Mouse (Mus musculus) embryonic facial prominence, embryonic 10.5 days (tissue): ENCODE measurements around the gene Jmjd4. TPM values are rescaled to one million over a fixed set of nuclear protein-coding genes. Genes with fewer than 3 reads are reported as not detected.
A peak's percentile ranks its signal among the peaks of the same experiment; 100 is the strongest.

Experiments
- DNase-seq: peaks from one replicate; pipeline ENCODE4 v3.0.0-alpha.2; 2017; ENCODE audit warnings: low spot score
- H3K27ac ChIP-seq: fragments of 300-500 bp; sonication (generic); replicated peaks from 2 replicates; pipeline ENCODE4 v1.5.1; 2016; ENCODE audit warnings: mild to moderate bottlenecking
- H3K27me3 ChIP-seq: fragments of 300-500 bp; sonication (generic); replicated peaks from 2 replicates; pipeline ENCODE4 v1.6.1; 2016; ENCODE audit warnings: low read depth, mild to moderate bottlenecking; ENCODE audit not compliant: poor library complexity, severe bottlenecking
- H3K36me3 ChIP-seq: fragments of 300-500 bp; sonication (generic); replicated peaks from 2 replicates; pipeline ENCODE4 v1.6.1; 2016; ENCODE audit warnings: mild to moderate bottlenecking, moderate library complexity
- H3K4me1 ChIP-seq: fragments of 300-500 bp; sonication (generic); 2 replicates; pipeline ENCODE4 v1.6.1; 2016
- H3K4me3 ChIP-seq: fragments of 300-500 bp; sonication (generic); 2 replicates; pipeline ENCODE4 v1.5.1; 2016; ENCODE audit warnings: mild to moderate bottlenecking, moderate library complexity
- H3K9me3 ChIP-seq: fragments of 300-500 bp; sonication (generic); 2 replicates; pipeline ENCODE4 v1.6.1; 2016; ENCODE audit warnings: mild to moderate bottlenecking
- WGBS: fragments of 180-500 bp; shearing (Covaris S2); methylation state at CpG from one replicate; pipeline ENCODE4 v1.1.7; 2016; 5-methylcytosine and 5-hydroxymethylcytosine counted together
- polyA plus RNA-seq: library from polyadenylated mRNA; unstranded; fragments of >200 nt; fragmentation: Nextera tagmentation; extraction: Ambion mirVana; gene quantifications from 2 replicates; pipeline ENCODE4 v1.2.1, GENCODE M21; 2016

Jmjd4 gene
- polyA plus RNA-seq, 1 experiment from 2014 or later, result 19.6 TPM

DNA sequence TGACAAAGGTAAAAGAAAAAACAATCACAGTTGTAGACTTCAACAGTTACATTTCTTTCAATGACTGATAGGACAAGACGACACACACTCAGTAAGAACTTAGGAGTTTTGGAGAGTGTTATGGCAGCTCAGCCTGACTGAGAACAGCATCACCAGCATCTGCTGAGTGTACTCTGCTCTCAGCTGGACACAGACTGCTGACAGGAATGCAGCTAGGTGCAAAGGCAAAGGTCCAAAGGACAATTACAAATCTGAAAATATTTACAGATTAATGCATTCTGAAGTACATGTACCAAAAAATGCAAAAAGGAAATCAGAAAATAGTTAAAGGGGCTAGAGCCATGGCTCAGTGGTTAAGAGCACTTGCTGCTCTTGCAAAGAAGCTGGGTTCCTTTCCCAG lies 19.9 kb upstream of the Jmjd4 start:
- DNase-seq, result no peak
- Histone ChIP-seq H3K36me3 (peaks cover 87% of the 10 kb centered on the region), H3K4me1 (no peaks in the 10 kb centered on the region; the same call in 1 of the 2 replicates), H3K27me3 (no peaks in the 10 kb centered on the region), H3K9me3 (no peaks in the 10 kb centered on the region), H3K4me3 (no peak overlapping the region), H3K27ac (no peak overlapping the region)
- WGBS, result 90% methylated on average over 1 of the region's 1 CpGs

DNA sequence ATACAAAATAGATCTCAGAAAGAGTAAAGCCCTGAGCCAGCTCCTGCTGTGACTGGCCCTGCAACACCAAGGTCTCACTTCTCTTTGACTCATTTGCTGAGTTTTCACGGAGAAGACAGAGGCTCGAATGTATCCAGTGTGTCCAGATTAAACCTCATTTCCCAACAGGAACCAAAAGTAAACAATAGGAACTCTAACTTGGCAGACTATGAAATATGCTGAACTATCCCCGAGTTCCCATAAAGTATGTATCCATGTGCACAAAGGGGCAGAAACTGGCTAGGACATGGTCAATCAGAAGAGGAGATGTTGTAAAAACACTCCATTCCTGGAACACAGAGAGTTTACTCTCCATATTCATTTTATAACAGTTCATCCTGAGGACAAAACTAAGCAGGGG lies 17.6 kb upstream of the Jmjd4 start:
- 82% methylated on average over 3 of the region's 3 CpGs for WGBS
- Histone ChIP-seq H3K27ac (no peak overlapping the region), H3K36me3 (peaks cover 84% of the 10 kb centered on the region), H3K4me1 (no peaks in the 10 kb centered on the region), H3K9me3 (peaks cover 13% of the 10 kb centered on the region), H3K27me3 (no peaks in the 10 kb centered on the region), H3K4me3 (no peak overlapping the region)
- DNase-seq, result no peak

DNA sequence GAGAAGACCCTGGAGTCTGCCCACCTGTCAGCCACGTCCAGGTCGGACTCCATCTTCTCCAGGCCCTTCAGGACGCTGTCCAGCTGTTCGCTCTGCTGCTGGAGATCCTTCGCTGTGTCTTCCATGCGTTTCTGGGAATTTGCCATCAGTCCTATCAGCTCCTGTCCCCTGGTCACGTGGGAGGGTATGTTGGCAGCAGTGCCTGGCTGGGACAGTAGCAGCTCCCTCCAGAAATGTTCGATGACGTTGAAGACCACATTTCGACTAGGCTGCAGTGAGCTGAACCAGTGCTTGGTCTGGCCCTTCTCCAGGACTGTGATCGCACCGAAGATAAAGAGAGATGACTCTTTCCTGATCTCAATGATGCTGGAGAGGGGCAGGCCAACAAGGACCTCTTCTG lies 11.9 kb upstream of the Jmjd4 start:
- H3K4me1 ChIP-seq, result no peaks in the 10 kb centered on the region
- no peaks in the 10 kb centered on the region for H3K27me3 ChIP-seq
- H3K9me3 ChIP-seq, result peaks cover 15% of the 10 kb centered on the region
- 94% methylated on average over 12 of the region's 12 CpGs for WGBS
- H3K4me3 ChIP-seq, result no peak overlapping the region
- no peak overlapping the region for H3K27ac ChIP-seq
- H3K36me3 ChIP-seq, result peaks cover 74% of the 10 kb centered on the region
- no peak for DNase-seq

DNA sequence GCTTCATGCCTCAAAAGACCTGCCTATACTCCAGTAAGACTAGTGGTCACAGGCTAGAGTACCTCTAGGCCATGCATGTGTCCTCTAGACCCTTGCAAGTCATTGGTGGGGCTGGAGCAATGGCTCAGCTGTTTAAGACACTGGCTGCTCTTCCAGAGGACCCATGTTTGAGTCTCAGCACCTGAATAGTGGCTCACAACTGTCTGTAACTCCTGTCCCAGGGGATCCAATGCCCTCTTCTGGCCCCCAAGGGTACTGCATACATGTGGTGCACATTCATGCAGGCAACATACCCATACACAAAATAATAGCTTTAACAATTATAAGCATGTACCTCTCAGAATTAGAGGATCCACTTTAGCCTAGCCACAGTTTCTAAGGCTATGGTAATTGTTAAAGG lies 6.7 kb upstream of the Jmjd4 start:
- peaks cover 5% of the 10 kb centered on the region; the same call in 1 of the 2 replicates for H3K4me1 ChIP-seq
- peaks cover 56% of the 10 kb centered on the region for H3K36me3 ChIP-seq
- H3K27ac ChIP-seq, result no peak overlapping the region
- H3K27me3 ChIP-seq, result no peaks in the 10 kb centered on the region
- DNase-seq, result no peak
- H3K9me3 ChIP-seq, result peaks cover 6% of the 10 kb centered on the region; the same call in 1 of the 2 replicates
- no peak overlapping the region for H3K4me3 ChIP-seq

DNA sequence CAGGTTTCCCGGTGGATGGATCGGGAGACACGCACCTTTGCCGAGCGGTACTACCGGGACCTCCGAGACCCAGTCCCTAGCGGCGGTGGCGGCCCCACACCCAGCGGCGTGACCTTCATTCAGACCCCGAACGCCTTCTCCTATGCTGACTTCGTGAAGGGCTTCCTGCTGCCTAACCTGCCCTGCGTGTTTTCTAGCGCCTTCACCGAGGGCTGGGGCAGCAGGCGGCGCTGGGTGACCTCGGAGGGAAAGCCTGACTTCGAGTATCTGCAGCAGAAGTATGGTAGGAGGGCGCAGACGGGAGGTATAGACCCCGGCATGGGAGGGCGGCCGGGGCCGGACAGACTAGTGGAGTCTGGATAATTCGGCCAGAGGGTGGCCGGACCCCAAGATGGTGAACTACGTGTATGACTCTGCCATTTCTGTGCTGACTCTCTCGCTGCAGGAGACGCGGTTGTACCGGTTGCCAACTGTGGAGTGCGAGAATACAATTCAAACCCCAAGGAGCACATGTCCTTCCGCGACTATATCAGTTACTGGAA lies 456 bp downstream of the Jmjd4 start:
- Histone ChIP-seq H3K4me1 (peaks cover 34% of the 10 kb centered on the region), H3K4me3 (peak overlapping the region; percentile 93), H3K36me3 (peaks cover 55% of the 10 kb centered on the region), H3K9me3 (no peaks in the 10 kb centered on the region), H3K27me3 (no peaks in the 10 kb centered on the region), H3K27ac (peak overlapping the region; percentile 91)
- no peak for DNase-seq
- WGBS, result under 1% methylated on average over 38 of the region's 38 CpGs

DNA sequence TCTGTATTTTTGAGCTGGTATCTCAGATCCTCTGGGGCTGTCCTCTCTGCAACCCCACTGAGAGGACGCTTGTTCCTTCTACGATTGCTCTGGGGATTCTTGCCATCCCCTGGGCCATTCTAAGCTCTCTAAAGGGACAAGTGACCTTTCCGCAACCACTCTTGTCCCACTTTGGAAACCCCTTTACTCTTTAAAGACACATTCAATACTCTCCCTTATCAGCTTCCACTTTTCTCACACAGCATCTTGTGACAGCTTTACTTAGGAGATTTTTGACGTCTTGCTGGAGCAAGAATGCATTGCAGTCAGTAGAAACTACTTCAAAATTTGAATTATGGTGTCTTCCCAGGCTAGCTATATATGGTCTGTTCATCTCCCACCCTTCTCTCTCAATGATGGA lies 1.2 kb downstream of the Jmjd4 start, which contains the start of gene Snap47:
Snap47 (minus strand) TSS at position 101 of the 400 bp plus-strand sequence.
- 78% methylated on average over 4 of the region's 4 CpGs for WGBS
- DNase-seq, result no peak

DNA sequence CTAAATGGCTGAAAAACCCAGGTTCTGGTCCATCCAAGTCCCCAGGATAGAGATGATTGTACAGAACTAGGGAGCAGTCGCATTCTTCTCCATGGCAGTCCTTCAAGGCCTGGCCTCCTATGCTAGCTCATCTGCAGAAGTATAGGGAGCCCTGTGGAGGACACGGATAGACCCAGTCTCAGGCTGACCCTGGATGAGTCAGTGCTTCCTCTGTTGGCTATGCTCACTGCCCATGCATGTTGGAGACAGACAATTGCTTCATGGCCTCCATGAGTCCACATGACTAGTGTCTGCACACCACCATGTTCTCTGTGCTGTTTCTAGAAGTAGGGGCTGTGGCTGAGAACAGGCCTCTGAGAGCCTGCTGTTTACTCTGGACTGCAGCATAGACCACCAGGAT lies 6.5 kb downstream of the Jmjd4 start:
- H3K4me1 ChIP-seq, result peaks cover 10% of the 10 kb centered on the region
- H3K27me3 ChIP-seq, result no peaks in the 10 kb centered on the region
- H3K36me3 ChIP-seq, result peaks cover 96% of the 10 kb centered on the region
- DNase-seq, result no peak
- H3K4me3 ChIP-seq, result no peak overlapping the region
- no peak overlapping the region for H3K27ac ChIP-seq
- 95% methylated on average over 2 of the region's 2 CpGs for WGBS
- H3K9me3 ChIP-seq, result no peaks in the 10 kb centered on the region

More for the DNA sequence above, 1.2 kb downstream of the Jmjd4 start, which contains the start of gene Snap47:
- Histone ChIP-seq H3K36me3 (peaks cover 57% of the 10 kb centered on the region), H3K9me3 (no peaks in the 10 kb centered on the region), H3K27me3 (no peaks in the 10 kb centered on the region), H3K4me1 (peaks cover 34% of the 10 kb centered on the region), H3K4me3 (peak within 1 kb of the TSS; percentile 93), H3K27ac (peak within 1 kb of the TSS; percentile 91)

DNA sequence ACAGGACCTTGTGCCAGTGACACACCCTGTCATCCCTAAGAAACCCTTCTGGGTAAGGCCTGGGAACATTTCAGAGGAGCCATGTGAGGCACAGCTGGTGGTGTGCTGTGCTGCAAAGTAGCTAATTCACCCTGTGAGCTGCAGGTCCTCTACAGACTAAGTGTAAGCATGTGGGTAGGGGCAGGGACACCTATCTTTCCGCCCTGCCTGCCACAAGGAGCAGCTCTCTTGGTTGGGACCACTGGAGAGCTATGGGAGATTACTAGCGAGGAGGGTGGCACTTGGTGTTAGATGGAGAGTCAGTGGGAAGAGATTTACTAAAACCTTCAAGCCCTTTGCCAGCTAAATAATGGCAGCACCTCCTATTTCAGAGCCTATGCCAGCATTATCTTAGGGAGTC lies 7.0 kb downstream of the Jmjd4 start:
- no peaks in the 10 kb centered on the region for H3K27me3 ChIP-seq
- no peak for DNase-seq
- H3K36me3 ChIP-seq, result peaks cover 96% of the 10 kb centered on the region
- peaks cover 7% of the 10 kb centered on the region for H3K4me1 ChIP-seq
- no peaks in the 10 kb centered on the region for H3K9me3 ChIP-seq
- WGBS, result 87% methylated on average over 2 of the region's 2 CpGs
- H3K4me3 ChIP-seq, result no peak overlapping the region
- H3K27ac ChIP-seq, result no peak overlapping the region

DNA sequence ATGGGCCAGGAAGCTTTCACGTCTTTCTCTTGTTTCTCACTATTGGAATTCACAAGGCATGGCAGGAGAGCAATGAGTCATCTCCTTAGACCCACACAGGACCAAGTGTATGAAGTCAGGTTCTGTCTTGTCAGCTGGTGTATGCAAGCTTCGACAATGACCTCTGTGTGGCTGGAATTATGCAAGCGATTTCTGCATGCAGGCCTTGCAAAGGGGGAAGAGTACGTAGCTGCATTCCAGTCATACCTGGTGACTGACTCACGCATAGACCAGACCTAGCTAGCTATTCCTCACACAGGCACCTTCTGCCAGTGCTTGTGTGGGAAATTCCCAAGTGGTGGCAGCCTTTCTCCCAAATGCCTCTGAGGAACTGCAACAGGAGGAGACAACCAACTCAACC lies 9.1 kb downstream of the Jmjd4 start:
- Histone ChIP-seq H3K27me3 (no peaks in the 10 kb centered on the region), H3K4me3 (no peak overlapping the region), H3K4me1 (peaks cover 7% of the 10 kb centered on the region), H3K36me3 (peaks cover 98% of the 10 kb centered on the region), H3K9me3 (peaks cover 18% of the 10 kb centered on the region), H3K27ac (no peak overlapping the region)
- peak; percentile 41 for DNase-seq
- 59% methylated on average over 5 of the region's 5 CpGs for WGBS

DNA sequence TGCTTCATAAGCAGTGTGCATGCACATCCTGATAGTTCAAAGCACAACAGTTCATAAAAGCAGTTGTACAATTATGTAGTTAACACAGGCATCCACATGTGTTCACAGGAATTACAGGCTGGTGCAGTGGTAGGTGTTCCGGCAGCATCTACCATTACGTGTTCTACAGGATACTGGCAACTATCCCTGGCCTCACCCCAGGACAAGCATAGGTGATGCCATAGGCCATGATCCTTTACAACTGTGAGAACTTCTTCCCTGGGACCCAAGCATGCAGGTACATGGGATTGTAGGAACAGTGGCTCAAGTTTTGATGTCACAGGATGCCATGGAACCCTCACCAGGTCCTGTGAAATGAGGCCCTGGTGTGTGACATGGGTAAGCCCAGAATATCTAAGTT lies 10.6 kb downstream of the Jmjd4 start:
- Histone ChIP-seq H3K27ac (no peak overlapping the region), H3K36me3 (peaks cover 98% of the 10 kb centered on the region), H3K9me3 (peaks cover 33% of the 10 kb centered on the region), H3K27me3 (no peaks in the 10 kb centered on the region), H3K4me3 (no peak overlapping the region), H3K4me1 (peaks cover 7% of the 10 kb centered on the region)
- DNase-seq, result no peak
- WGBS, result 98% methylated on average over 2 of the region's 2 CpGs

DNA sequence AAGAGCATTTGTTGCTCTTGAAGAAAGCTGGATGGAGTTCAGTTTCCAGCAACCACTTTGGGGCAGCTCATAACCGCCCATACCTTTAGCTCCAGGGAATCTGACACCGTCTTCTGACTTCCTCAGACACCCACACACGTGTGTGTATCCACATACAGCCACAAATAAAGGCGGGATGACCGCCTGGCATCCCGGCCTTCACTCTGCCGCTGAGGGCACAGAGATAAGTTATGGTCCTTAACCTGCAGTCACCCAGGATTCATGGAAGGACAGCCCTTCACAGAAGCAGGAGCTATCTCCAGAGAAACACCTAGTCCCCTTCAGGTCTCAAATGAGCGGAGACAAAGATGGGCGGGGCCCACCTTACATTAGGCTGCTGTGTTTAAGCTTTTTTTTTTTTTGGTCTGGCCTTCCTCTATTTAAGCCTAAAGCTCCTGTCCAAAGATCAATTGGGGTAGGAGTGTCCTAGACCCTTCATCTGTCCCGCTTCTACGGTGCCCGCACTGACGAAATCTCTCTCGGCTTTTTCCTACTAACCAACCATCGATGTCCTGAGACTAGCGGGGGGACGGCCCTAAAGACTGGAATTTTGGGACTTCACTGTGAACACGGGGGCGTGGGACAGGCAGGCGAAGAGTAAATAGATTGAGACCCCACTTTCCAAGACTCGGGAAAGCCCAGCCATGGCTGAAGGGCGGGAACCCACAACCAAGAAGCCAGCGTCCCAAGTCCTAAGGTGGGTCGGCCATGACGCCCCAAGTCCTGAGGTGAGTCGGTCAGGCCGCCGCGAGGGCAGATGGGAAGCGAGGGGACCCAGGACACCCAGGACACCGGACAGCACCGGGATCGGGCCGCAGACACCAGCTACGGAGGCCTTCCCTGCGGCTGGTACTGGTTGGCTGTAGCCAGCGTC lies 21.8 kb downstream of the Jmjd4 start:
- Histone ChIP-seq H3K27me3 (no peaks in the 10 kb centered on the region), H3K9me3 (peaks cover 4% of the 10 kb centered on the region; the same call in 1 of the 2 replicates), H3K4me3 (peak overlapping the region; percentile 76), H3K36me3 (peaks cover 8% of the 10 kb centered on the region), H3K4me1 (peaks cover 10% of the 10 kb centered on the region), H3K27ac (peak overlapping the region; percentile 86)
- WGBS, result 6% methylated on average over 37 of the region's 37 CpGs
- DNase-seq, result no peak

DNA sequence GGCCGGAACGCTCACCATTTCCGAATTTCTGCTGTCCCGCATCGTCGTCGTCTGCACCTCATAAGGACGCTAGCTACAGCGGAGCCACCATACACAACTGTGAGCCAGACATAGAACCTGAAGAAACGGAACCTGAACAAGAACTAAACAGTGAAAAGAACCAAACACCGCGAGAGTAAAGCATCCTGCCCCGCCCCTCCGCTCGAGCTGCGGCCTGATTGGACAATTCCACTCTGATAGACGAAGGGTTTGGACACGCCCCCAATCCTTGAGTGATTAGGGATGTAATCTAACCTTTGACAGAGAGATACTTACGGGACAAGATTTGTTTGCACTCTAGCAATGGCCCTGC lies 22.5 kb downstream of the Jmjd4 start, which contains the start of gene Zfp867:
Zfp867 (minus strand) TSS at position 149 of the 352 bp plus-strand sequence.
- Histone ChIP-seq H3K4me3 (peak within 1 kb of the TSS; percentile 76), H3K4me1 (peaks cover 10% of the 10 kb centered on the region), H3K36me3 (peaks cover 2% of the 10 kb centered on the region; the same call in 1 of the 2 replicates), H3K27me3 (no peaks in the 10 kb centered on the region), H3K9me3 (no peaks in the 10 kb centered on the region), H3K27ac (peak within 1 kb of the TSS; percentile 86)
- WGBS, result under 1% methylated on average over 19 of the region's 19 CpGs
- peak; percentile 92 for DNase-seq

DNA sequence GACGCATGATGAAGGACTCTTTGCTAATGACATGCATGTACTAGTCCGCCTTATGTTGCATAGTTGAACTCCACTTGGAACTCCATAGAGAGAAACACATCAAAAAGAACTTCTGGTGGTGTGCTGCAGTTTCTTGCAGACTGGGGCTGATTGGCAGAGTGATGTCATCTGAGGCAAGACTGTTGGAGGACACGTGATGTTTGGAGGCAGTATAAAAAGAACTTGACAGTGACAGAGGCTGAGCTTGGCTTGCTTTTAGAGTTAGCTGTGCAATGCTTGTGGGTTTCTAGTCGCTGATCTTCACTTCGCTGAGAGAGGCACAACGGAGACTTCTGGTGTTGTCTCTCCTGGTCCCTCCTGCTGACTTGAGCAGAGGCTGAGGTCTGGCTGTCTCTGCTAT lies 27.4 kb downstream of the Jmjd4 start:
- 75% methylated on average over 6 of the region's 6 CpGs for WGBS
- H3K9me3 ChIP-seq, result no peaks in the 10 kb centered on the region
- no peak for DNase-seq

More for the DNA sequence above, 27.4 kb downstream of the Jmjd4 start:
- Histone ChIP-seq H3K27me3 (no peaks in the 10 kb centered on the region), H3K4me3 (no peak overlapping the region), H3K27ac (no peak overlapping the region), H3K36me3 (no peaks in the 10 kb centered on the region), H3K4me1 (no peaks in the 10 kb centered on the region)
